Mouse (Mus musculus): Measurements from ENCODE around the gene Smg5. TPM values are rescaled to one million over a fixed set of nuclear protein-coding genes. Genes with fewer than 3 reads are reported as not detected.
A peak's percentile ranks its signal among the peaks of the same experiment; 100 is the strongest.
"Not testable (repeated sequence)": the region's sequence is repeated elsewhere in the genome, so short reads cannot be mapped to it uniquely, and the experiment has no call there.

Gene Smg5
- polyA plus RNA-seq, 1 experiment from 2014 or later = 58.4 TPM

GRCm38 (mm10) chr3:88376644-88377043, 40.6 kb downstream of the Smg5 start:
- not testable (repeated sequence) for H3K36me3 ChIP-seq, H3K27me3 ChIP-seq, H3K4me1 ChIP-seq, H3K9me3 ChIP-seq
- ATAC-seq (ENCODE audit: low FRiP score, low read depth) = peak; percentile 33; the same call in 1 of the 2 replicates
- 23% methylated on average over 7 of the region's 7 CpGs for WGBS
- Histone ChIP-seq H3K9ac (peak overlapping the region; percentile 32), H3K4me2 (replicated peaks) (peak overlapping the region; percentile 61), H3K4me3 (peak overlapping the region; percentile 29), H3K27ac (peak overlapping the region; percentile 15; the same call in 1 of the 2 replicates)

GRCm38 (mm10) chr3:88378599-88378998, 42.5 kb downstream of the Smg5 start, which contains the start of gene Bglap2:
Gene Bglap2, minus strand, starts transcription at chr3:88378699.
- H3K9me3 ChIP-seq; H3K4me2 ChIP-seq (replicated peaks): not testable (repeated sequence)
- 75% methylated on average over 5 of the region's 5 CpGs for WGBS

GRCm38 (mm10) chr3:88381389-88382315, 45.6 kb downstream of the Smg5 start:
- Histone ChIP-seq H3K27ac (peak overlapping the region; percentile 48; the same call in 1 of the 2 replicates), H3K9ac (peak overlapping the region; percentile 20; the same call in 1 of the 2 replicates), H3K4me2 (replicated peaks) (peak overlapping the region; percentile 62), H3K4me3 (peak overlapping the region; percentile 34)
- not testable (repeated sequence) for H3K4me1 ChIP-seq, H3K9me3 ChIP-seq, H3K36me3 ChIP-seq, H3K27me3 ChIP-seq
- peak; percentile 88 for ATAC-seq (ENCODE audit: low FRiP score, low read depth)
- WGBS = 9% methylated on average over 21 of the region's 22 CpGs

More at GRCm38 (mm10) chr3:88378599-88378998, 42.5 kb downstream of the Smg5 start, which contains the start of gene Bglap2:
- not testable (repeated sequence) for H3K27ac ChIP-seq; H3K4me3 ChIP-seq; H3K27me3 ChIP-seq; ATAC-seq (ENCODE audit: low FRiP score, low read depth); H3K36me3 ChIP-seq; H3K9ac ChIP-seq; H3K4me1 ChIP-seq

- H3K27me3 ChIP-seq; H3K36me3 ChIP-seq; H3K9me3 ChIP-seq; ATAC-seq (ENCODE audit: low FRiP score, low read depth); H3K4me1 ChIP-seq; H3K9ac ChIP-seq; H3K27ac ChIP-seq; H3K4me3 ChIP-seq: not testable (repeated sequence)
- peak overlapping the region; percentile 62 for H3K4me2 ChIP-seq (replicated peaks)
- 30% methylated on average over 1 of the region's 7 CpGs for WGBS
Observed at GRCm38 (mm10) chr3:88382383-88382782, 46.3 kb downstream of the Smg5 start.

- 73% methylated on average over 5 of the region's 5 CpGs for WGBS
- Histone ChIP-seq H3K27ac (no peak within 1 kb of the TSS), H3K4me3 (no peak within 1 kb of the TSS), H3K9me3 (no peaks in the 10 kb centered on the region), H3K4me1 (no peaks in the 10 kb centered on the region; the same call in 1 of the 2 replicates), H3K27me3 (no peaks in the 10 kb centered on the region), H3K9ac (no peak within 1 kb of the TSS), H3K36me3 (no peaks in the 10 kb centered on the region), H3K4me2 (replicated peaks) (no peak within 1 kb of the TSS)
- no peak for ATAC-seq (ENCODE audit: low FRiP score, low read depth)
Observed at GRCm38 (mm10) chr3:88384364-88384763, 48.3 kb downstream of the Smg5 start, which contains the start of gene Bglap. Gene Bglap, minus strand, starts transcription at chr3:88384464.

GRCm38 (mm10) chr3:88393776-88394375, 57.8 kb downstream of the Smg5 start:
- Histone ChIP-seq H3K9me3 (no peaks in the 10 kb centered on the region), H3K4me2 (replicated peaks) (no peak overlapping the region), H3K4me3 (no peak overlapping the region), H3K36me3 (peaks cover 67% of the 10 kb centered on the region), H3K9ac (no peak overlapping the region), H3K4me1 (no peaks in the 10 kb centered on the region), H3K27me3 (no peaks in the 10 kb centered on the region), H3K27ac (no peak overlapping the region)
- ATAC-seq (ENCODE audit: low FRiP score, low read depth) = no peak
- 91% methylated on average over 9 of the region's 9 CpGs for WGBS

GRCm38 (mm10) chr3:88395288-88395687, 59.2 kb downstream of the Smg5 start:
- Histone ChIP-seq H3K9ac (no peak overlapping the region), H3K4me2 (replicated peaks) (no peak overlapping the region), H3K27me3 (no peaks in the 10 kb centered on the region), H3K36me3 (peaks cover 76% of the 10 kb centered on the region), H3K4me3 (no peak overlapping the region), H3K9me3 (no peaks in the 10 kb centered on the region), H3K27ac (no peak overlapping the region), H3K4me1 (no peaks in the 10 kb centered on the region)
- ATAC-seq (ENCODE audit: low FRiP score, low read depth) = no peak
- WGBS = 97% methylated on average over 6 of the region's 6 CpGs

- no peak for ATAC-seq (ENCODE audit: low FRiP score, low read depth)
- H3K4me3 ChIP-seq = no peak overlapping the region
- H3K9me3 ChIP-seq = no peaks in the 10 kb centered on the region
- H3K36me3 ChIP-seq = peaks cover 74% of the 10 kb centered on the region
- no peak overlapping the region for H3K27ac ChIP-seq
- whole genome bisulfite sequencing = 94% methylated on average over 8 of the region's 8 CpGs
- no peaks in the 10 kb centered on the region for H3K4me1 ChIP-seq
- no peaks in the 10 kb centered on the region for H3K27me3 ChIP-seq
- no peak overlapping the region for H3K4me2 ChIP-seq (replicated peaks)
- no peak overlapping the region for H3K9ac ChIP-seq
Observed at GRCm38 (mm10) chr3:88395742-88396141, 59.7 kb downstream of the Smg5 start.

- Histone ChIP-seq H3K4me2 (replicated peaks) (no peak overlapping the region), H3K4me3 (no peak overlapping the region), H3K27ac (no peak overlapping the region), H3K4me1 (no peaks in the 10 kb centered on the region), H3K27me3 (no peaks in the 10 kb centered on the region), H3K9me3 (no peaks in the 10 kb centered on the region), H3K9ac (no peak overlapping the region), H3K36me3 (peaks cover 77% of the 10 kb centered on the region)
- no peak for ATAC-seq (ENCODE audit: low FRiP score, low read depth)
- 70% methylated on average over 2 of the region's 2 CpGs for WGBS
Observed at GRCm38 (mm10) chr3:88398666-88399065, 62.6 kb downstream of the Smg5 start.

GRCm38 (mm10) chr3:88403522-88404230, 67.6 kb downstream of the Smg5 start:
- ATAC-seq (ENCODE audit: low FRiP score, low read depth) = no peak
- H3K4me2 ChIP-seq (replicated peaks) = no peak overlapping the region
- H3K36me3 ChIP-seq = peaks cover 40% of the 10 kb centered on the region
- WGBS = 93% methylated on average over 10 of the region's 10 CpGs
- H3K9me3 ChIP-seq = no peaks in the 10 kb centered on the region
- H3K27me3 ChIP-seq = no peaks in the 10 kb centered on the region
- H3K27ac ChIP-seq = no peak overlapping the region
- H3K4me3 ChIP-seq = no peak overlapping the region
- no peak overlapping the region for H3K9ac ChIP-seq
- peaks cover 18% of the 10 kb centered on the region for H3K4me1 ChIP-seq

- Histone ChIP-seq H3K9ac (no peak overlapping the region), H3K27ac (no peak overlapping the region), H3K4me1 (peaks cover 33% of the 10 kb centered on the region), H3K4me2 (replicated peaks) (no peak overlapping the region), H3K27me3 (no peaks in the 10 kb centered on the region), H3K36me3 (peaks cover 33% of the 10 kb centered on the region), H3K4me3 (no peak overlapping the region), H3K9me3 (no peaks in the 10 kb centered on the region)
- WGBS = 1% methylated on average over 2 of the region's 2 CpGs
- ATAC-seq (ENCODE audit: low FRiP score, low read depth) = no peak
Observed at GRCm38 (mm10) chr3:88407090-88407489, 71.0 kb downstream of the Smg5 start.

GRCm38 (mm10) chr3:88407529-88407928, 71.5 kb downstream of the Smg5 start:
- H3K27me3 ChIP-seq = no peaks in the 10 kb centered on the region
- WGBS = 60% methylated on average over 7 of the region's 7 CpGs
- H3K4me3 ChIP-seq = no peak overlapping the region
- ATAC-seq (ENCODE audit: low FRiP score, low read depth) = no peak
- no peak overlapping the region for H3K27ac ChIP-seq
- no peak overlapping the region for H3K9ac ChIP-seq
- H3K4me1 ChIP-seq = peaks cover 33% of the 10 kb centered on the region
- H3K9me3 ChIP-seq = no peaks in the 10 kb centered on the region
- H3K36me3 ChIP-seq = peaks cover 38% of the 10 kb centered on the region
- H3K4me2 ChIP-seq (replicated peaks) = no peak overlapping the region

Data from limb, embryonic 13.5 days (tissue).